Mouse (Mus musculus) erythroid progenitor cell, adult 5-6 weeks (primary cell): ENCODE measurements around the gene 9130213A22Rik. TPM values are rescaled to one million over a fixed set of nuclear protein-coding genes. Genes with fewer than 3 reads are reported as not detected.

Experiments
- ATAC-seq: replicated peaks from 2 replicates; pipeline ENCODE4 v1.8.0; 2016; ENCODE audit warnings: moderate number of reproducible peaks, mild to moderate bottlenecking, moderate TSS enrichment, inconsistent platforms; ENCODE audit not compliant: poor library complexity, low FRiP score, severe bottlenecking
- total RNA-seq, 2 experiments: library from RNA; stranded (forward) in 1 of 2; stranded (reverse) in 1 of 2; fragments of 150-400 nt in 1 of 2; fragments of 186-747, 209-891 nt in 1 of 2; gene quantifications; 2 replicates each; pipeline versions ENCODE4 v1.2.3 to v1.2.4; 2015 to 2017; ENCODE audit warnings: low replicate concordance in 2 of 2

9130213A22Rik gene
- total RNA-seq (2015; ENCODE audit: low replicate concordance) (not detected in 2 replicates), total RNA-seq (2017; ENCODE audit: low replicate concordance) (not detected in 2 replicates)

DNA sequence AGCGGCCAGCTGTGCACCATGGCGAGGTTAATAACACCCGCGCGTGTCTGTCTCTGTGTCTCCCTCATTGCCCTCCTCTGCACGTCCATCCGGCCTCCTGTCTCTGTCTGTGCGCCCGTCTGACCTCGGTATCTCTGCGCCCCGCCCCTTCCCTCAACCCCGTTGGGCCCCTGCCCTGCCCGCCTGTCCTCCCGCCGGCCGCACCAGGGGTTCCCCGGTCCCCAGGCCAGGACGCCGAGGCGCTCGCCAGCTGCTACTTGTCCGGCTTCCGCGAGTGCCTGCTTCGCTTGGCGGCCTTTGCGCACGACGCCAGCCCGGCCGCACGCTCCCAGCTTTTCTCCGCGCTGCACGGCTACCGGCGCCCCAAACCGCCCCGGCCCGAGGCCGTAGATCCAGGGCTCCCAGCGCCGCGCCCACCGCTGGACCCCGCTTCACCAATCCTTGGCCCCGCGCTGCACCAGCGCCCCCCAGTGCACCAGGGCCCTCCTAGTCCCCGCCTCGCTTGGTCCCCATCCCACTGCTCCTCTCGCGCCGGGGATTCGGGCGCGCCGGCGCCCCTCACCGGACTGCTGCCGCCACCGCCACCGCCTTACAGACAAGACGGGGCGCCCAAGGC, at the start of gene 9130213A22Rik:
Gene 9130213A22Rik, minus strand, starts transcription at position 254 of the 616 bp plus-strand sequence.
- ATAC-seq, result no peak

GRCm38 (mm10) chr11:69171626-69172025, 49.2 kb upstream of the 9130213A22Rik start:
- peak; percentile 55; the same call in 1 of the 2 replicates for ATAC-seq

DNA sequence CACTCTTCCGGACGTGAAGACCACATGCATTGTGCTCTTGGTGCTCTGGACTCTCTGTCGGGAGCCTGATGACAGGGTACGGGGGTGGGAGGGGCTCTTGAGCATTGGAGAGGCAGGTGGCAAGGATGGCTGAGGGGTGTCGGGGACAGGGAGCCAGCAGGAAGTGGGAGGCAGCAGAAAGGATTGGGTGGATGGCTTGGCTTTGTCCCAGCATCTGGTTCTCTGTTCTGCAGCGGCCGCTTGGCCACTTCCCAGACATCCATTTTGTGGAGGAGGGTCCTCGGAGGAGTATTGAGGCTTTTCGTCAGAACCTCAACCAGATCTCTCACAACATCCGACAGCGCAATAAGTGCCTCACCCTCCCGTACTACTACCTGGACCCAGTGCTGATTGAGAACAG, 46.9 kb upstream of the 9130213A22Rik start:
- no peak for ATAC-seq

GRCm38 (mm10) chr11:69156800-69157199, 34.4 kb upstream of the 9130213A22Rik start, which contains the start of gene Alox12b:
Gene Alox12b, plus strand, starts transcription at chr11:69156989.
- 0 out of 2 replicates have a peak, but pooled peaks have one; percentile 43 for ATAC-seq

GRCm38 (mm10) chr11:69155351-69155750, 33.0 kb upstream of the 9130213A22Rik start:
- ATAC-seq, result 0 out of 2 replicates have a peak, but pooled peaks have one; percentile 31

GRCm38 (mm10) chr11:69153831-69154230, 31.4 kb upstream of the 9130213A22Rik start:
- ATAC-seq, result no peak

- ATAC-seq, result no peak
These were observed 28.6 kb upstream of the 9130213A22Rik start for GRCm38 (mm10) chr11:69151004-69151403.

- peak; percentile 51; the same call in 1 of the 2 replicates for ATAC-seq
These were observed 28.1 kb upstream of the 9130213A22Rik start for GRCm38 (mm10) chr11:69150444-69150843.

DNA sequence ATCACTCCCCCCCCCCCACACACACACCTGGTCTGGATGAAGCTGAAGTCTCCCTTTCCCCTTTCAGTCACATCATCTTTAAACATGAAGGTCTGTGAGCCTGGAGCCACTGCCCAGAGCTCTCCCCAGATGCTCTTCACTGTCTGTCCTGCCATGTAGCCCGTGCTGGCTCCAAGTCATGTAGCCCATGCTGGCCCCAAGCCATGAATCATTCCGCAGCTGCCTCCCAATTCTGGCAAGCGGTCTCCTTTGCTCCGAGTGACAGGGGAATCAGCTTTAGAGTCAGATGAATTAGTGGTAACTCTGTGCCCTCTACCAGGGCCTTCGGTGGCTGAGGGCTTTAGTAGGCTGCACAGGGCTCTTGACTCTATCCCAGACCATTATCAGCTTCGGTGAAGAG, 27.3 kb upstream of the 9130213A22Rik start:
- no peak for ATAC-seq

DNA sequence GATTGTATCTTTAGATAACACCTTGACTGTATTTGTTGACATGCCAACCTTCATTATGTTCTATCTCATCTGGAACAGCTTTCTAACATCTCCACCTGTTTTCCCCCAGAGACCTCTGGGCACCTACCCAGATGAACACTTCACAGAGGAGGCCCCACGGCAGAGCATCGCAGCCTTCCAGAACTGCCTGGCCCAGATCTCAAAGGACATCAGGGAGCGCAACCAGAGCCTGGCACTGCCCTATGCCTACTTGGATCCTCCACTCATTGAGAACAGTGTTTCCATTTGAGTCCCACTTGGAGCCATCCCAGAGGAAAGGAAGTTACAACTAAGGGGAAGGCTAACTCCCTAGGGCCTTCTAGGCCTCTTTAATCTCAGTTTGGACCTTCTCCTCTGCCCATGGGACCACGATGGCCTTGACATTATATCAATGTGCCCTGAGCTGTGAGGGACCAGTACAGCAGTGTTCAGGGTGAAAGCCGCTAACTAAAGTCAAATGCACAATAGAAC, 26.1 kb upstream of the 9130213A22Rik start:
- no peak for ATAC-seq

GRCm38 (mm10) chr11:69147546-69147945, 25.2 kb upstream of the 9130213A22Rik start:
- no peak for ATAC-seq

DNA sequence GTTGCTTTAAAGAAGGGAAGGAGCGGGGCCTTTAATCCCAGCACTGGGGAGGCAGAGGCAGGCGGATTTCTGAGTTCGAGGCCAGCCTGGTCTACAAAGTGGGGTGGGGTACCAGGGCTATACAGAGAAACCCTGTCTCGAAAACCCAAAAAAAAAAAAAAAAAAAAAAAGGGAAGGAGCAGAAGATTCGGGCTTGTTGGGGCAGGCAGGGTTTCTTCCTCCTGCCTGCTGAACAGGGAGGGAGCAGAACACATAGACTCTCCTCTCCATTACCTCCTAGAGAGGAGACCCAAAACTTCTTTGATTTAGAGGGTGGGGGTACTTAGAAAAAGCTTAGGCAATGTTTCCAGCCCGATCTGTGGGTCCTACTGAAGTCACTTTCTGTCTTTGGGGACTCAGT, 13.0 kb upstream of the 9130213A22Rik start:
- no peak for ATAC-seq

GRCm38 (mm10) chr11:69134622-69134968, 12.2 kb upstream of the 9130213A22Rik start:
- ATAC-seq, result no peak

DNA sequence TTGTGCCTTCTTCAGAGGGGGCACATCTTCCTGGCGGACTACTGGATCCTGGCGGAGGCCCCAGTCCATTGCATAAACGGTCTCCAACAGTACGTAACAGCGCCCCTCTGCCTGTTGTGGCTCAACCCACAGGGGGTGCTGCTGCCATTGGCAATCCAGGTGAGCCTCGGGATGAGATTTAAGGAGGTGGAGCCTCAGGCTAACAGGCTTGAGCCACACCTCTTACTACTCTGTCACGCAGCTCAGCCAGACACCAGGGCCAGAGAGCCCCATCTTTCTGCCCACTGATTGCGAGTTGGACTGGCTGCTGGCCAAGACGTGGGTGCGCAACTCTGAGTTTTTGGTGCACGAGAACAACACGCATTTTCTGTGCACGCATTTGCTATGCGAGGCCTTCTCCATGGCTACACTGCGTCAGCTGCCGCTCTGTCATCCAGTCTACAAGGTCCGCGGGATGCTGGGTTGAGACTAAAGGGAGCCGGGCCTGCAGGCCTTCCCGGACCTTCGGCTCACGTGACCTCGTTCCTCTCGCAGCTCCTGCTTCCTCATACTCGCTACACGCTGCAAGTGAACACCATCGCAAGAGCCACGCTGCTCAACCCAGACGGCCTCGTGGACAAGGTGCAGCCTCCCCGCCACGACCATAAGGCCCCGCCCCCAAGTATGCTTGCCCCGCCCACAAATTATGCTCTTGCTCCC, 11.7 kb upstream of the 9130213A22Rik start:
- ATAC-seq, result peak; percentile 35; the same call in 1 of the 2 replicates

DNA sequence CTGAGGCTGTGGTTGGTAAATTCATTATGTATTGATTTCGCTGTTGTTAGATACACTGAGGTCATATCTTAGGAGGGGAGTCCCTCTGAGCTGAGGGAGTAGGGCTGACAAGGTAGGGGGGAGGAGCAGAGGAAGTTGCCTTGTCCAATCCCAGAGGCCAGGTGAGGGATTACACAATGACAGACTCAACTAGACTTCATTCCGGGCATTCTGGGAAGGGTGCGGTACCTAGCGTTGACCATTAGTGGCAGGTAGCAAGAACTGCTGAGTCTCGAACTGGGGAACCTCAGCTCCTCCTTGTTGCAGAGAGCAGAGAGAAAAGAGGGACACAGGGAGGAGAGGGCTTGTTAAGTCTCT, 11.2 kb upstream of the 9130213A22Rik start:
- no peak for ATAC-seq

- no peak for ATAC-seq
These were observed 6.2 kb upstream of the 9130213A22Rik start for GRCm38 (mm10) chr11:69128426-69129122.

- ATAC-seq, result no peak
These were observed 4.3 kb upstream of the 9130213A22Rik start for GRCm38 (mm10) chr11:69126706-69127095.

- no peak for ATAC-seq
These were observed 3.7 kb upstream of the 9130213A22Rik start for GRCm38 (mm10) chr11:69125919-69126705.

DNA sequence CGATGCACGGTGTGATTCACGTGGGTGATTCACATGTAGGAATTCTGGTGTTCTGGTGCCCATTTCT, 3.3 kb upstream of the 9130213A22Rik start, which contains the start of gene Aloxe3:
Gene Aloxe3, plus strand, starts transcription at position 45 of the 67 bp plus-strand sequence.
- no peak for ATAC-seq
